Mouse (Mus musculus) mouse embryonic stem cell (cell line): Measurements from ENCODE around the gene Mthfsd.

Experiments
- in situ Hi-C, 2 experiments: fragments of 300-500 bp; cut with MboI; formaldehyde crosslinking; loops; 1 replicate in 1 of 2; 3 replicates in 1 of 2; pipeline ENCODE4 v1.14.3; 2019 to 2020; ENCODE audit warnings: low sequenced_read_pairs in 2 of 2, low pct_unique_long_range_greater_than_20kb in 1 of 2, mixed read lengths in 1 of 2; ENCODE audit not compliant: unreplicated experiment in 1 of 2

Gene Mthfsd

DNA sequence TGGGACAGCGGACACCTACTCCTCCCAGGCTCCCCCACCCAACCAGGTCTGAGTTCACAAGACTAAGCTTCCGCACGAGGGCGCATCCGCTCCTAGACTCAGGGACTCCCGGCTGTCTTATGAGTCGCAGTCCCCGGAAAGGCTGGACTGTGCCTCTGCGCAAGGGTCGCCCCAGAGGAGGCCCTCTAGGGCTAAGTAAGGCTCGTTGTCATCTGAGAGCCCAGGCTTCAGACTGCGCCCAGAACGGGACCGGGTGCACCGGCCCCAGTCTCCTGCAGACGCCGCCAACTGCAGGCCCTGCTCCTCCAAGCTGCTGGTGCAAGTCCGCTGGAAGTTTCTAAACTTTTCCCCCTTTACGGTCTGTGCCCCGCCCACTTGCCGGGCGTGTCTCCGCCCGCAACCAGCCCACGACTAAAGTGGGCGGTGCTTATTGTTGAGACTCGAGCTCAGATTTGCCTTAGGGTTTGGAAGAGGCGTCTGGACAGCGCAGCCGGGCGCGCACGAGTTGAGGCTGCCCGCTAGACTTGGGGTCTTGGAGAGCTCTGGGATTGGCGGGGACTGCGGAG lies 17.2 kb upstream of the Mthfsd start:
- in situ Hi-C loops: loop anchor here in 1 of 2 experiments (25.0 kb wide), 1 partner anchor 612 kb away; the partner anchor contains the start of gene Jph3

DNA sequence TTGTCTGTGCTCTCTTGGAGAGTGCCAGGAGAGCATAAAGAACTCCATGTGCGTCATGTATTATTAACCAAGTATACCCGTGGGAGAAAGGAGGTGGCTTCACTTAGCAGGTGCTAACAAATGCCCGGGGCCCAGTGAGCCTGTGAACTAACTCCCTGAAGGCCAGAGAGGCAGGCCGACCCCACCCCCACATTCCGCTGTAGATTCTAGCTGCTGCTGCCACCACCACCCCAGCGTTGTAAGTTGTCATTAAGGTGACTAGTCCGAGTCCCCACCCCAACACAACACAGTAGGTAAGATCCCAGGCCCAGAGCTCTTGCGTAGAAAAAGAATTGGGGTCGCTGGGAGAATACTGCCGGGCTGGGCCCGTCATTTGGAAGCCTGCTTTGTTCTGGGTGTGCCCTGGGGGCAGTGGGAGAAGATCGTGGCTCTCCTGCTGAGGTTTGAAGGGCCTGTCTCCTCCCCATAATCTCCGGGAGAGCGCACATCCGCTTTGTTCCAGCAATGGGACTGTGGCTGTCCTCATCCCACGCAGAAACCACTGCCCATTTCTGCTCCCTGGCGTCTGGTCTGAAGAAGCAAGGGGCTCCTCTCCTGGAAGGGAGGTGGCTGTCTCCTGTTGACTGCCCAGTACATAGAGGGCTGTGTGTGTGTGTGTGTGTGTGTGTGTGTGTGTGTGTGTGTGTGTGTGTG lies 16.5 kb upstream of the Mthfsd start:
- in situ Hi-C loops: loop anchor here in 1 of 2 experiments (25.0 kb wide), 1 partner anchor 613 kb away; the partner anchor contains the start of gene Jph3

DNA sequence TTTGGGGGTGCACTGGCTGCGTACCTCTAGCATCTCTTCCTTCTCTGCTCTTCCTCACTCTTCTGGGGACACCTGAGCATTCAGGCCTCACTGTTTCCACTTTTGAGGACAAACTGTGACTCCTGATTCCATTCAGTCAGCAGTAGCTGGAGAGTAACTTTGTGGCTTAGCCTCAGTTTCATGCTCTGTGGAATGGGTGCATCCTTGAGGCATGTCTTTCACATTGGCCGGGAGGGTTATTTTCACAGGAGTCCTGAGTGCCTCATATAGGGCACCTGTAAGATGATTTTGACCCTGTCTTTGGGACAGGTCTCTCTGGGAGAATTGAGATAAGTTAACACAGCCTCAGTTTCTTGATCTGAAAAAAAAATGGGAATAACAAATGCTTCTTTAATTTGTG lies 14.9 kb upstream of the Mthfsd start:
- in situ Hi-C loops: no loop called here

DNA sequence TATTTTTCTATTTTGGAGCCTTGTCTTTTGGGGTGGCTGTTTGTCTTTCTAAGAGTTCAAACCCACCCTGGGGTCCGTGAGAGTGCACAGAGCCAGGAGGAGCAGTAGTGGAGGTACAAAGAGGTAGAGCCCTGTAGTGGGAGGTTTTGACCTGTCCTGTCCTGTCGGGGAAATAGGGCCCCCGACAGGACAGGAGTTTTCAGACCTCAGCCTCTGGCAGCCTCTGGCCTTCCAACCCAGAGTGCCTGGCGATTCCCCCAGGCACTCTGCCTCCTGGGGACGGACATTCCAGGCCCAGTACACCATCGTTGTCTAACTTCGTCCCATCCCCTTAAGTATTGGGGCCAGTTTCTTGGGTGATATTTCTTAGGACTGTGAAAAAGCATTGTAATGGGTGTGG lies 14.2 kb upstream of the Mthfsd start:
- in situ Hi-C loops: no loop called here

DNA sequence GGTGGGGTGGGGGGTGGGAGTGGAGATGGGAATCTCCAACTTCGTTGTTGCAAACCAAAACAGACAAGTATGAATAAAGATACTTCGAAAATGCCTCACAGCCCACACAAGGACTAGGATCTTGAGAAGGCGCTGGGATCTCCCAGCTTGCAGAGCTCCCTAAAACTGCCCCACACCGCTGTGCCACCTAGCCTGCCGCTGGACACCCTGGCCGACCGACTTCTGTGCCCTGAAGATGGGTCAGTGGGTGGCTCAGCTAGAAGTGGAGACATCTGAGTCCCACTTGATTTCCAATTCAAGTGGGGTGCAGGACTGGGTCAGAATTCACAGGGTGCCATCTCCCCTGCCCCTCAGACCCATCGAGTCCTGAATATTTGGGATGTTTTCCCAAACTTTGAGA lies 13.5 kb upstream of the Mthfsd start:
- in situ Hi-C loops: no loop called here

DNA sequence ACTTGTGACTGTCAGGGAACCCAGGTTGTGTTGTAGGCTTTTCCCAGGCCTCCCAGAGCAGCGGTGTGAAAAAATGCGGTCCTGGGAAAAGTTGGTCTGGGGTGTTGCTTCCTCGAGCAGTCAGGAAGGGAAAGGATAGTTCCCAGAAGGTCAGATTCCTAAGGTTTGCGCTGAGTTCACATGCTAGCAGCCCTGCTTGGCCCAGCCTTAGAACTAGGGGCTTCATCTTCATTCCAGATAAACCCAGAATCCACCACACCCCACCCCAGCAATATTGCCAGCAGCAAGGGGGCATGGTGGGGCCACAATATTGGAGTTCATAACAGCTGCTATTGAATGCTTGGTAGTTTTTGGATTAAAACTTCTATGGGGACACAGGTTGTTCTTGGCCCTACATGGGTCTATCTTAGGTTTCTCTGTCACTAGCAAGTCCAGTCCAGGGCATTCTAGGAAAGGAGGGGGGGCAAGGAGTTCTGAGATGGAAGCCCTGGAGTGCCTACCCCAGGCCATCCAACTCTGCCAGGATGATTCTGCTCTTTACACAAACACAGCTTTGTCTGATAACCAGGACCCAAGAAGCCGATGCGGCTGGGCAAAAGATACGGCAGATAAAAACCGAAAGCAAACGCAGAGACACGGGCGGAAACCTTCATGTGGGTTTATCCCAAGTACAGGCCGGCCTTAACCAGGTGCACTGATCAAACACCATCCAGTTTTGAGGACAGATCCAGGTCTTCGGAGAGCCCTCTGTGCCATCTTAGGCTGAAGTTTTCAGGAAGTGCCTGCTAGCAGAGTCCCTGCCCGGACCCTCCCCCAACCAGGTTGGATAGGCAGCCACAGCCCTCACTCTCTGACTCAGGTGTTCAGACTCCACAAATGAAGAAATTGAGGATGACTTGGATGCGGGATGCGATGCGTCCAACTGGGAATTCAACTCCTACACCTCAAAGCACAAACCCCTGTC lies 12.5 kb upstream of the Mthfsd start:
- in situ Hi-C loops: no loop called here

DNA sequence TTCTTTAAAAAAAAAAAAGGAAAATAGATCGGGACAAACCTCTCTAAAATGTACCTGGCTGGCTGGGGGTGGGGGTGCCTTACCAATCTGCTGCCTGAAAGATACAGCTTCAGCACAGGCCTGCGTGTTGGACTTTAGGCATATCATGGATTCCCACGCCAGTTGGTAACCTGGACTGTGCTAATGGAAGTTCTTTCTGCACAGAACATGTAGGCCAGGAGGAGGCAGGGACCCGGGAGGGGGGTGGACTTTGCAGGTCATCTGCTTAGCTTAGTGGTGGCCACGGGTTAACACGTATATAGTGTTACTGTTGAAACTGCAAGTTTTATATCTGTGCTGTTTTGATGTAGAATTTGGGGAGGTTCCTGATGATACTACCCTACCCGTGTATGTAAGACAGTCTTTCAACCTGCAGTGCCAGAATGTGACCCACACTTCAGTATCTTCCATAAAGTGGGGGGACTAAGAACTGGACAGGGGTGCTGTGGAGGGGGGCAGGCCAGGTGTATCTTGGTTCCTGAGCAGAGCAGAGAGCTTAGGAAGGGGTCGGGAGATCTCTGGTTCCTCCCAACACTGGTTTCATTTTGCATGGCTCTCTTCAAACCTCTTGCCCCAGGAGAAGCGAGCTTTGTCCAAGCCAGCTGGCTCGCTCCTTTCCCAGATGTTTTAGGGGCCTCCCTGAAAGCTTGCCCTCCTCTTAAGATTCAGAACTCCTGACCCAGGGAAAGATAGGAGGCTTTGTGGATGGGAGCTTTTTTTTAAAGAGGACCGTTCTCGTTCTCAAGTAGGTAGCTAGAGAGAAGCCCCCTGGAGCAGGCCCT lies 11.7 kb upstream of the Mthfsd start:
- in situ Hi-C loops: loop anchor here in 1 of 2 experiments (5.0 to 10.0 kb wide), 2 partner anchors 38 to 405 kb away; partner anchors contain the start of gene Foxf1

DNA sequence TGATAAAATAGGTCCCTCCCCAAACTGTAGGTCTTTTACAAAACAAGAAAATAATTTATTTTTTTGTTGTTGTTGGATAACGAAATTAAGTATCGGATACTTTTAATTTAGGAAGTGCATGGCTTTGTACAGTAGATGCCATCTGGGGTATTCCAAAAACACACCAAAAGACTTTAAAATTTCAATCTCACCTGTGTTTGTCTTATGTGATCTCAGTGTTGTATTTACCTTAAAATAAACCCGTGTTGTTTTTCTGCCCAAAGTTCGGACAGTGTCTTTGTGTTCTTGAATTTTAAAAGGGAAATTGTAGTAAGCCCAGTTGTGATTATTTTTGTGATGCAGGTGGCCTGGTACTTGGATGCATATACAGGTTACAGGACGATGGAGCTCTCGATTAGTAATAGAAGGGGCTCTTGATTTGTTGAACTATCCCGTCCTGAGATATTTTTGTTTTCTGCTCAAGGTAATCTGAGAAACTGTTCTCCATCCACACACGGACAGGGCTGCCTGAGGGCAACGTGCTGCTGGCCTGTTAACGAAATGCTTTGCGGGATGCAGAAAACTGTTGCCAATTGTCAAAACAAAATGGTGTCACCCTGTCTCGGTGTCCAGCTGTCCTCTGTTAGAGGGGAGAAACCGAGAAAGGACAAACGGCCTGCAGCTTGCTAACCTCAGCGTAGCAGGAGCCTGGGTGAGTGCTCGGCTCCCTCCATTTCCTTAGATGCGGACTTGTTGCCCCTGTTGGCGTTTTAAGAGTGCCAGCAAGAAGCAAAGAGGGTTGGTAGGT lies 10.6 kb upstream of the Mthfsd start:
- in situ Hi-C loops: loop anchor here in 1 of 2 experiments (5.0 to 10.0 kb wide), 2 partner anchors 37 to 406 kb away; partner anchors contain the start of gene Foxf1

DNA sequence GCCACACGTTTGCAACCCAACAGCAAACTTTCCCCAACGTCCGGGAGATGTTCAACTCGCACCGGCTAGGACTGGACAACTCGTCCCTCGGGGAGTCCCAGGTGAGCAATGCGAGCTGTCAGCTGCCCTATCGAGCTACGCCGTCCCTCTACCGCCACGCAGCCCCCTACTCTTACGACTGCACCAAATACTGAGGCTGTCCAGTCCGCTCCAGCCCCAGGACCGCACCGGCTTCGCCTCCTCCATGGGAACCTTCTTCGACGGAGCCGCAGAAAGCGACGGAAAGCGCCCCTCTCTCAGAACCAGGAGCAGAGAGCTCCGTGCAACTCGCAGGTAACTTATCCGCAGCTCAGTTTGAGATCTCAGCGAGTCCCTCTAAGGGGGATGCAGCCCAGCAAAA lies 9.7 kb upstream of the Mthfsd start:
- in situ Hi-C loops: loop anchor here in 1 of 2 experiments (5.0 to 10.0 kb wide), 2 partner anchors 36 to 407 kb away; partner anchors contain the start of gene Foxf1

DNA sequence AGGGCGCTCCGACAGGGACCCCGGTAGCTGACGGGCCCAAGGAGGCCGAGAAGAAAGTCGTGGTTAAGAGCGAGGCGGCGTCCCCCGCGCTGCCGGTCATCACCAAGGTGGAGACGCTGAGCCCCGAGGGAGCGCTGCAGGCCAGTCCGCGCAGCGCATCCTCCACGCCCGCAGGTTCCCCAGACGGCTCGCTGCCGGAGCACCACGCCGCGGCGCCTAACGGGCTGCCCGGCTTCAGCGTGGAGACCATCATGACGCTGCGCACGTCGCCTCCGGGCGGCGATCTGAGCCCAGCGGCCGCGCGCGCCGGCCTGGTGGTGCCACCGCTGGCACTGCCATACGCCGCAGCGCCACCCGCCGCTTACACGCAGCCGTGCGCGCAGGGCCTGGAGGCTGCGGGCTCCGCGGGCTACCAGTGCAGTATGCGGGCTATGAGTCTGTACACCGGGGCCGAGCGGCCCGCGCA lies 9.0 kb upstream of the Mthfsd start:
- in situ Hi-C loops: loop anchor here in 1 of 2 experiments (5.0 to 10.0 kb wide), 2 partner anchors 35 to 408 kb away; partner anchors contain the start of gene Foxf1

DNA sequence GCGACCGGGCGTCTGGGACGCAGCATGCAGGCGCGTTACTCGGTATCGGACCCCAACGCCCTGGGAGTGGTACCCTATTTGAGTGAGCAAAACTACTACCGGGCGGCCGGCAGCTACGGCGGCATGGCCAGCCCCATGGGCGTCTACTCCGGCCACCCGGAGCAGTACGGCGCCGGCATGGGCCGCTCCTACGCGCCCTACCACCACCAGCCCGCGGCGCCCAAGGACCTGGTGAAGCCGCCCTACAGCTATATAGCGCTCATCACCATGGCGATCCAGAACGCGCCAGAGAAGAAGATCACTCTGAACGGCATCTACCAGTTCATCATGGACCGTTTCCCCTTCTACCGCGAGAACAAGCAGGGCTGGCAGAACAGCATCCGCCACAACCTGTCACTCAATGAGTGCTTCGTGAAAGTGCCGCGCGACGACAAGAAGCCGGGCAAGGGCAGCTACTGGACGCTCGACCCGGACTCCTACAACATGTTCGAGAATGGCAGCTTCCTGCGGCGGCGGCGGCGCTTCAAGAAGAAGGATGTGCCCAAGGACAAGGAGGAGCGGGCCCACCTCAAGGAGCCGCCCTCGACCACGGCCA lies 8.5 kb upstream of the Mthfsd start:
- in situ Hi-C loops: loop anchor here in 1 of 2 experiments (5.0 to 10.0 kb wide), 2 partner anchors 34 to 408 kb away; partner anchors contain the start of gene Foxf1

DNA sequence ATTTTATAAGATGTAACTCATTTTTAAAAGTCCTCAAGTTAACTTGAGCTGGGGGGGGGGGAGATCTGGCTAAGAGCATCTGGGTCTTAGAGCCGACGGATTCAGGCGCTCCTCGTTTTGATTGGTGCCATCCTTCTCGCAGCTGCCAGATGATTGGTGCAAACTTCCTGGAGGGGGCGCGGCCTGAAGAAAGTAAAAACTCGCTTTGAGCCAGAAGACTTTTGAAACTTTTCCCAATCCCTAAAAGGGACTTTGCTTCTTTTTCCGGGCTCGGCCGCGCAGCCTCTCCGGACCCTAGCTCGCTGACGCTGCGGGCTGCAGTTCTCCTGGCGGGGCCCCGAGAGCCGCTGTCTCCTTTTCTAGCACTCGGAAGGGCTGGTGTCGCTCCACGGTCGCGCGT lies 7.8 kb upstream of the Mthfsd start, which contains the start of gene Foxc2:
Foxc2 (plus strand) TSS at position 224 of the 400 bp plus-strand sequence.
- in situ Hi-C loops: loop anchor here in 1 of 2 experiments (5.0 to 10.0 kb wide), 2 partner anchors 34 to 409 kb away; partner anchors contain the start of gene Foxf1

DNA sequence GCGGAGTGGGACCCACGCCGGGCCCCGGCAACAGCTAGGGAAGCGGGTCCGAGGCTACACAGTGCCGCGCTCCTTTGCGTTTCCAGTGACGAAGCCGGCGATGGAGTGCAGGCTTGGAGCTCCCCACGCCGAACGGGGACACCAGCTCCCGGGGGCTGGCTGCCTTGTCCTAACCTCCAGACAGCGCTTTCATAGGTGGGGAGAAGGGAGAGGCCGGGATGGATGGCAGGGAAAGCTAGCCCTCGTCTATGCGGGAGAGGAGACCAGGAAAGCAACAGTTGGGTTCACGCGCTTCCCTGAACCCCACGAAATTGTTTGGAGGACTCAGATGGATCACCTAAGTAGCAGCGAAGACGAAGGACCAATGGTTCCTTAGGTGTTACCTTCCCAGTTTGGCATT lies 6.9 kb upstream of the Mthfsd start:
- in situ Hi-C loops: loop anchor here in 1 of 2 experiments (5.0 to 10.0 kb wide), 2 partner anchors 33 to 410 kb away; partner anchors contain the start of gene Foxf1

DNA sequence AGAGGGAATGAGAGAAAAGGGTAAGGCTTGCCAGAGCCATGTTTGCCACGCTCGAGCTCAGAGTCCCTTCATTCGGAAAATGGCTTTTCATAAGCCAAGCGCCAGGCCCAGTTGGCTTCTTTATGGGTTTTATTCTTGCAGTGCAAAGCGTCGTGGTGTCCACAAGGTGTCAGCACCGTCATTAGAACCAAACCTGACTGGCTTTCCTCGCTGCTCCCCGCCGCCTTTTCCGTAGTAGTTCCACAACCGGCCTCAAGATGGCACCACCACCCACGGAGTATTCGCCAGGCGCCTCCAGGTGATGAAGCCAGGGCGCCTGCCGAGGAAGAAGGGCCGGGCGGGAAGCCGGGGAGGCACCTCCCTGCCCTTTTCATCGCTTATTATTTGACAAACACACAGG lies 5.1 kb upstream of the Mthfsd start:
- in situ Hi-C loops: loop anchor here (5.0 to 10.0 kb wide), 3 partner anchors 104 to 412 kb away; no protein-coding TSS in a partner anchor

DNA sequence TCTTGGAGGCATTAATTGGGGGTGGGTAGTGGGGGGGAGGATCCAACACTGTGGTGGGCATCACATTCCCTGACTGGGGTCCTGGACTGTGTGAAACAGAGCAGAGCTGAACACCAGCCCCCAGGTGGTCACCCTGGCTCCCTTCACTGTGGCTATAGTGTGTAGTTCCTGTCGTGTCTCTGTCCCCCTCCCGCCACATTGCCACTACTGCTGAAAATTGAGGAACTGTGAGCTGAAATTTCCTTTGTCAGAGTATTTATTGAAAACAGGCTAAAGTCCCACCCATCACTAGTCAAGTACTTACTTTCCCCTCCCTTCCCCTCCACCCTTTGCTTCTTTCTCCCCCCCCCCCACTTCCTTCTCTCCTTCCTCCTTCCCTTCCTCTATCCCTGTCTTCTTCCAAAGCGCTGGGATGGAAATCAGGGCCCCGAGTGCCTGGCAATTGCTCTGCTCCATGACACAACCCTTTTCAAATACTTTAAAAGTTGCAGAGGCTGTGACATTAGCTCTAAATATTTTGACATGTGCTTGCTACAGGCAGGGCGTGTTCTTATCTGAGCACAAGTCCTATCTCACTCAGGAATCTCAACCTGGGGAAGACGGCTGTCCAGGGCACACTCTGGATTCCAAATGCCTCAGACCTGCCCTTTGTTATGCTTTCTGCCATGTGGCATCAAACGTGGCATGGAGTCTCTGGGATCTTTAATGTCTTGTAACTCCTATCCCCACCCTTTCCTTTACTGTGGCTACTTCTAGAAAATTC lies 3.1 kb upstream of the Mthfsd start:
- in situ Hi-C loops: loop anchor here (5.0 to 10.0 kb wide), 3 partner anchors 106 to 413 kb away; no protein-coding TSS in a partner anchor

DNA sequence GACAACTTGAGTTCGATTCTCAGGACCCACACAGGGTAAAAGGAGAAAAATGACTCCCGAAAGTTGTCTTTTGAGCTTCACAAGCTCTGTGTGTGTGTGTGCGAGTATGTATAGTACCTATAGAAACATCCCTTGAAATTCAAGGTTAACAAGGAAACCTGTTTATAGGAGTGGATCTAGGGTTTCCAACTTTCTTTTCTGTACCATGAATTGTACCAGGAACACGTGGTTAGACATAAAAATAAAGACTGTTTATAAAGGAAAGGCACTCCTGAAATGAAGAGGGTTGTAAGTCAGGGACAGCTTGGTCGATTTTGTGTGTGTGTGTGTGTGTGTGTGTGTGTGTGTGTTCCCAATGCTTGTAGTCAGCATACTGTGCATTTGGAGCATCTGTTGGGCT lies 465 bp upstream of the Mthfsd start:
- in situ Hi-C loops: no loop called here
